7 mouse cellular contexts compared by ENCODE assay signal in the genomic region with DNA sequence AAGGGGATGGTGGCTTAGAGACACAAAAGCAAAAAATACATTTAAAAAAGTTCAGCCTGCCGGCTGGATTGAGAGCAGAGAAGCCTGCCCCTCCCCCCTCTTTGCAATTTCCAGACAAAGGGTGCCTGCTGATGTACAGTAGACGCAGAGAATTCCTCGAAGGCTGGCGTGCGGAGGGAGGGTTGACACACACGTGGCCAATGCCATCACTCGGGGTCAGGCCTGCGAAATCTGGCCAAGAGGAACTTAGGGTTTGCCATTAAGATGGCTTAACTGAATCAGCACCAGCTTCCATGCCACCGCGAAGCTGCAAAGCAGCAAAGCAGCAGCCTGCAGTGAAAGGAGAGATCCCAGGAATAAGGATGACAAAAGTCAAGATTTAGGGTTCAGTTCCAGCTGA. TPM values are rescaled to one million over a fixed set of nuclear protein-coding genes. Genes with fewer than 3 reads are reported as not detected.
DNase-seq lines count a peak whose midpoint lies in the region; ATAC-seq and TF ChIP-seq lines count a peak whose summit lies in the region.

No protein-coding gene starts in this region.

- H3K36me3 ChIP-seq in liver, postnatal 0 days (replicated peaks; ENCODE audit: insufficient read depth, low read length), result no peaks in the 10 kb centered on the region
- H3K36me3 ChIP-seq in embryonic facial prominence, embryonic 11.5 days (replicated peaks; ENCODE audit: control insufficient read depth, insufficient read depth, low read depth, low read length), result no peaks in the 10 kb centered on the region; the same call in 1 of the 2 replicates
- H3K36me3 ChIP-seq in limb, embryonic 14.5 days (ENCODE audit: control insufficient read depth, insufficient read depth, low read length), result 0 out of 2 replicates have a peak, but pooled peaks cover 10% of the 10 kb centered on the region

- no peak overlapping the region for H3K4me3 ChIP-seq in liver, postnatal 0 days (ENCODE audit: low read depth, low read length)
- H3K4me3 ChIP-seq in embryonic facial prominence, embryonic 11.5 days (ENCODE audit: low read depth, low read length), result peak overlapping the region; percentile 50
- H3K4me3 ChIP-seq in limb, embryonic 14.5 days (replicated peaks; ENCODE audit: low read length), result peak overlapping the region; percentile 96

- peak; percentile 34 for DNase-seq in liver
- no peak for DNase-seq in liver, postnatal 0 days
- peak; percentile 76 for DNase-seq in embryonic facial prominence, embryonic 11.5 days (ENCODE audit: low spot score)
- peak; percentile 70 for DNase-seq in heart, postnatal 4 days
- peak; percentile 52 for DNase-seq in limb, embryonic 14.5 days (ENCODE audit: low spot score)
- DNase-seq in naive thymus-derived CD4-positive, alpha-beta T cell, adult 2 months (ENCODE audit: low read depth), result peak; percentile 29
- DNase-seq in thymus, postnatal 36 days, result peak; percentile 47 to 58

- no peak for TF ChIP-seq POLR2A in limb, embryonic 14.5 days (IDR thresholded peaks at IDR 0.05; ENCODE audit: borderline replicate concordance, extremely low read depth, insufficient read depth, insufficient read length)

- peaks cover 33% of the 10 kb centered on the region for H3K27me3 ChIP-seq in liver, postnatal 0 days (ENCODE audit: insufficient read depth, low read length)
- no peaks in the 10 kb centered on the region for H3K27me3 ChIP-seq in embryonic facial prominence, embryonic 11.5 days (ENCODE audit: control insufficient read depth, insufficient read depth, low read length)
- H3K27me3 ChIP-seq in limb, embryonic 14.5 days (ENCODE audit: control insufficient read depth, insufficient read depth, low read length), result no peaks in the 10 kb centered on the region

- 22% methylated on average over 10 of the region's 10 CpGs for WGBS in liver, postnatal 0 days (ENCODE audit: insufficient replicate concordance)
- 2% methylated on average over 10 of the region's 10 CpGs for WGBS in embryonic facial prominence, embryonic 11.5 days
- 3% methylated on average over 10 of the region's 10 CpGs for WGBS in limb, embryonic 14.5 days

- no peak overlapping the region for H3K4me2 ChIP-seq in liver, postnatal 0 days (ENCODE audit: low read depth, low read length)
- peak overlapping the region; percentile 38 for H3K4me2 ChIP-seq in embryonic facial prominence, embryonic 11.5 days (ENCODE audit: low read depth, low read length)
- peak overlapping the region; percentile 44 for H3K4me2 ChIP-seq in limb, embryonic 14.5 days (replicated peaks; ENCODE audit: low read depth, low read length, severe bottlenecking)

- peaks cover 12% of the 10 kb centered on the region for H3K4me1 ChIP-seq in liver, postnatal 0 days (ENCODE audit: insufficient read depth)
- H3K4me1 ChIP-seq in embryonic facial prominence, embryonic 11.5 days (ENCODE audit: control insufficient read depth, insufficient read depth, low read length), result no peaks in the 10 kb centered on the region
- peaks cover 10% of the 10 kb centered on the region for H3K4me1 ChIP-seq in limb, embryonic 14.5 days (ENCODE audit: control insufficient read depth, insufficient read depth, low read length)

- H3K27ac ChIP-seq in liver, postnatal 0 days (ENCODE audit: low read depth), result no peak overlapping the region
- peak overlapping the region; percentile 5; the same call in 1 of the 2 replicates for H3K27ac ChIP-seq in embryonic facial prominence, embryonic 11.5 days (replicated peaks; ENCODE audit: low read depth, low read length)
- no peak overlapping the region for H3K27ac ChIP-seq in limb, embryonic 14.5 days (replicated peaks; ENCODE audit: low read depth, low read length)

- H3K9me3 ChIP-seq in liver, postnatal 0 days (ENCODE audit: low read length), result no peaks in the 10 kb centered on the region
- no peaks in the 10 kb centered on the region; the same call in 1 of the 2 replicates for H3K9me3 ChIP-seq in embryonic facial prominence, embryonic 11.5 days (replicated peaks; ENCODE audit: control insufficient read depth, low read length)
- no peaks in the 10 kb centered on the region for H3K9me3 ChIP-seq in limb, embryonic 14.5 days (ENCODE audit: control insufficient read depth, low read length)

- H3K9ac ChIP-seq in liver, postnatal 0 days (replicated peaks), result no peak overlapping the region
- peak overlapping the region; percentile 48 for H3K9ac ChIP-seq in embryonic facial prominence, embryonic 11.5 days (replicated peaks; ENCODE audit: low read length)
- peak overlapping the region; percentile 69 for H3K9ac ChIP-seq in limb, embryonic 14.5 days (ENCODE audit: low read depth, low read length, severe bottlenecking)

- TF ChIP-seq EP300 in liver, postnatal 0 days (IDR thresholded peaks at IDR 0.05; ENCODE audit: low read depth), result no peak

- TF ChIP-seq CTCF in liver, postnatal 0 days (IDR thresholded peaks at IDR 0.05; ENCODE audit: low read depth), result no peak

- ATAC-seq in liver, postnatal 0 days, result no peak
- ATAC-seq in embryonic facial prominence, embryonic 11.5 days (replicated peaks; ENCODE audit: insufficient number of reproducible peaks, low FRiP score, low TSS enrichment, low read depth), result no peak; the same call in 1 of the 2 replicates
- no peak for ATAC-seq in limb, embryonic 14.5 days (ENCODE audit: low FRiP score, low read depth)

RNA-seq across cellular contexts. Expression of gene Sox4, which starts 5.0 kb away (rescaled TPM):
- 3.6 and 4.1 TPM in 2 replicates for polyA plus RNA-seq in liver, postnatal 0 days (2015; fragmentation: Nextera tagmentation; extraction: Ambion mirVana)
- polyA plus RNA-seq in embryonic facial prominence, embryonic 11.5 days (2014; fragmentation: Nextera tagmentation; extraction: Ambion mirVana), result 111 and 126 TPM in 2 replicates
- 100 to 1,000 TPM; 117 to 131 TPM for total RNA-seq in heart, postnatal 4 days (2021)
- polyA plus RNA-seq in limb, embryonic 14.5 days (2012; rRNA removed), result 67.1 and 96.1 TPM in 2 replicates
- 84.9 and 104 TPM in 2 replicates for polyA plus RNA-seq in limb, embryonic 14.5 days (2014; fragmentation: Nextera tagmentation; extraction: Ambion mirVana)

Comparison
In these comparisons a context has a peak if more than half of its experiments do, and no peak if none do; other contexts are left out.
1. RNA of gene Sox4, which starts 5.0 kb away (polyA plus RNA-seq): 111 to 126 TPM in embryonic facial prominence, embryonic 11.5 days and 67.1 to 104 TPM in limb, embryonic 14.5 days; 3.6 to 4.1 TPM in liver, postnatal 0 days; every median in the first group is over 10 times any median in the second.